Mouse (Mus musculus) midbrain, embryonic 14.5 days (tissue): Measurements from ENCODE around the gene Pola1. TPM values are rescaled to one million over a fixed set of nuclear protein-coding genes. Genes with fewer than 3 reads are reported as not detected.

Source experiments
- ATAC-seq: fragments of 200-750 bp; cut with Nextera tagmentation; 2 replicates; pipeline ENCODE4 v1.8.0; 2017; ENCODE audit warnings: moderate number of reproducible peaks, moderate library complexity; ENCODE audit not compliant: low FRiP score, low TSS enrichment
- DNase-seq: peaks from one replicate; pipeline ENCODE4 v3.0.0-alpha.2; 2015
- H3K27ac ChIP-seq: fragments of 300-500 bp; sonication (generic); replicated peaks from 2 replicates; pipeline ENCODE4 v1.5.1; 2014; ENCODE audit warnings: mild to moderate bottlenecking, low read depth, low read length, moderate library complexity
- H3K27me3 ChIP-seq: fragments of 300-500 bp; sonication (generic); 2 replicates; pipeline ENCODE4 v1.6.1; 2014; ENCODE audit warnings: low read length, control low read depth, mixed read lengths; ENCODE audit not compliant: control insufficient read depth, insufficient read depth
- H3K36me3 ChIP-seq: fragments of 300-500 bp; sonication (generic); 2 replicates; pipeline ENCODE4 v1.6.1; 2014; ENCODE audit warnings: low read length, control low read depth; ENCODE audit not compliant: control insufficient read depth, insufficient read depth
- H3K4me1 ChIP-seq: fragments of 300-500 bp; sonication (generic); 2 replicates; pipeline ENCODE4 v1.6.1; 2014; ENCODE audit warnings: mild to moderate bottlenecking, antibody characterized with exemption, low read length, control low read depth; ENCODE audit not compliant: control insufficient read depth, insufficient read depth
- H3K4me2 ChIP-seq: fragments of 300-500 bp; sonication (generic); 2 replicates; pipeline ENCODE4 v1.6.1; 2014; ENCODE audit warnings: mild to moderate bottlenecking, low read length, moderate library complexity
- H3K4me3 ChIP-seq: fragments of 300-500 bp; sonication (generic); replicated peaks from 2 replicates; pipeline ENCODE4 v1.5.1; 2014; ENCODE audit warnings: low read depth, low read length
- H3K9ac ChIP-seq: fragments of 300-500 bp; sonication (generic); replicated peaks from 2 replicates; pipeline ENCODE4 v1.6.1; 2014; ENCODE audit warnings: mild to moderate bottlenecking, low read length, moderate library complexity
- H3K9me3 ChIP-seq: fragments of 300-500 bp; sonication (generic); 2 replicates; pipeline ENCODE4 v1.6.1; 2016; ENCODE audit warnings: low read length, control low read depth, mixed read lengths; ENCODE audit not compliant: control insufficient read depth
- WGBS: fragments of 180-500 bp; shearing (Covaris S2); extraction: QIAGEN DNeasy Blood & Tissue Kit; methylation state at CpG from one replicate; pipeline ENCODE4 v1.1.7; 2014; 5-methylcytosine and 5-hydroxymethylcytosine counted together
- polyA plus RNA-seq: library from polyadenylated mRNA; unstranded; fragments of >200 nt; fragmentation: Nextera tagmentation; extraction: Ambion mirVana; gene quantifications from 2 replicates; pipeline ENCODE4 v1.2.1, GENCODE M21; 2014

Gene Pola1
- polyA plus RNA-seq, result 5.0 and 6.4 TPM in 2 replicates

DNA sequence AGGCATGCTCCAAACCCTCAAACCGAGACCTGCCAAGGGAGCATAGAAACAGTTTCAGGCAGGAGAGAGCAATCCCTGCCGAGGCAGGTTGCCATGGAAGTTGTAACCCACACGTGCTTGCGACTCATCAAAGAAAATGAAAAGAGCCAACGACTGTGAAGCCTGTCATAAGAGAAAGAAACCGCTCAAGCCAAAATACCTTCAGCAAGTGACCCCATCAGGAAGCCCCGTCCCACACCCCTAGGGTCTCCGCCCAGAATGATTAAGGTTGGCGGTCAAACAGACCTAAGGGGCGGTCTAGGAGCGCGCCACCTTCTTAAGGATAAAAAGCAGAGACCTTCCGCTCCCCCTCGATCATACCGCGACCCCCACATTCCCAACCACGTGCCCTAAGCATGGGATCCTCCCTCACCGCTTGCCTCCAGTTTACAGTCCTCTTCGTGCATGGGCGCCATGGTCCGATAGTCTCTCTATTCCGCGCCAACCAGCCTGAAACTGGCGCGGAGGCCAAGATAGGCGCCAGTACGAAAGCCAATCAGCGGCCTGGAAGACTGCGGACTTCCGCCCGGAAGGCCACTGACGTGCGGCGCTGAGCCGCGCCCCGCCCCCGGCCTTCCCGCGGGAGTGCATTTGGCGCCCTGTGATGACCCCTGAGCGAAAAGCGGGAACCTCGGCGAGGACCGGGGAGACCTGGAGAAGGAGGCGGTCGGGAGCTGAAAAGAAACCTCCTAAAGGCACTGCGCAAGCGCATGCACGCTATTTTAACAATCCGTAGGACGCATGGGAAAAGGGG, at the start of gene Pola1:
TSS of gene Pola1 (minus strand) at position 499 of the 793 bp plus-strand sequence.
- 20% methylated on average over 53 of the region's 53 CpGs for WGBS

DNA sequence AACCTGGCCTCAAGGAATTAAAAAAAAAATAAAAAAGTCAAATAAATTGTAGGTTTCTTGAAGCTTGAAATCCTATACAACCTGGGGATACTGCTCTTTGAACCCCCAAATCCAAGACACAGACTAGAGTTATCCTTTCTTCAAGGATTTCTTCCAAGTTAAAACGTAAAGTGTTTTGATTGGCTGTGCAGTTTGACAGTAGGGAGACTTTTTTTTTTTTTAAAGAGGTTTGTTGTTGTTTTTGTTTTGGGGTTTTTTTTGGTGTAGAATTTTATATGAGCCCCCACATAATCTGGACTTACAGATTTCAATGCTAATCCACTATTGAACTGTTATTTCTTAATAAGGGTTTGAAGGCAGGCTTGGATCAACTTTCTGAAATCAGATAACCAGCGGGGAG, 44.3 kb upstream of the Pola1 start:
- Histone ChIP-seq H3K27me3 (no peaks in the 10 kb centered on the region), H3K9me3 (no peaks in the 10 kb centered on the region), H3K9ac (peak overlapping the region; percentile 50; the same call in 1 of the 2 replicates), H3K27ac (peak overlapping the region; percentile 94), H3K4me2 (peak overlapping the region; percentile 53), H3K4me1 (0 out of 2 replicates have a peak, but pooled peaks cover 2% of the 10 kb centered on the region), H3K4me3 (peak overlapping the region; percentile 40), H3K36me3 (no peaks in the 10 kb centered on the region)
- DNase-seq (peak; percentile 4), ATAC-seq (no peak)
- WGBS, result 54% methylated on average over 2 of the region's 2 CpGs

More for the DNA sequence above, at the start of gene Pola1:
- Histone ChIP-seq H3K4me3 (peak within 1 kb of the TSS; percentile 48), H3K36me3 (no peaks in the 10 kb centered on the region), H3K27ac (peak within 1 kb of the TSS; percentile 20; the same call in 1 of the 2 replicates), H3K4me1 (no peaks in the 10 kb centered on the region), H3K27me3 (no peaks in the 10 kb centered on the region), H3K9me3 (no peaks in the 10 kb centered on the region), H3K4me2 (peak within 1 kb of the TSS; percentile 58), H3K9ac (peak within 1 kb of the TSS; percentile 45; the same call in 1 of the 2 replicates)
- DNase-seq (peak; percentile 88), ATAC-seq (peak; percentile 98)

GRCm38 (mm10) chrX:93674836-93675795, 43.2 kb upstream of the Pola1 start:
- H3K27ac ChIP-seq, result peak overlapping the region; percentile 94
- DNase-seq, result peak; percentile 85
- peak overlapping the region; percentile 53 for H3K4me2 ChIP-seq
- H3K9ac ChIP-seq, result peak overlapping the region; percentile 50
- peak; percentile 99 for ATAC-seq
- peak overlapping the region; percentile 40 for H3K4me3 ChIP-seq
- no peaks in the 10 kb centered on the region for H3K36me3 ChIP-seq
- WGBS, result 22% methylated on average over 19 of the region's 19 CpGs
- no peaks in the 10 kb centered on the region for H3K27me3 ChIP-seq
- 0 out of 2 replicates have a peak, but pooled peaks cover 2% of the 10 kb centered on the region for H3K4me1 ChIP-seq
- H3K9me3 ChIP-seq, result no peaks in the 10 kb centered on the region

DNA sequence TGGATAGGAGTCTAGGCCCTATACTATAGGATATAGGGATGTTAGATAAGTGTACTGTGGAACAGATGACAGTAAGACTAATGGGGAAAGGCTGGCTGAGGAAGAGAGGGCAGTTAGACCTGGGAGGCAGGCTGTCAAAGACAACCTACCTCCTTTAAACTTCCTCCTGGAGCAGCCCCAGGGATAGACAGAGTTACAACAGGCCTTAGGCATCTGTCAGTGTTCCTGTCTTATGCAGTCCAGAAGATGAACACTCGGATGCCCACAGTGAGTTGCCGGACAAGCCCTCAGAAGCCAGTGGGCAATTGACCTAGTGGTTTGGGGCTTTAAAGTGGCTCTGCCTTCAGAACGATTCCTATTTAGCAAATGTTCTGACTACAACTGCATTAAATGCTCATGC, 42.5 kb upstream of the Pola1 start:
- H3K27ac ChIP-seq, result peak overlapping the region; percentile 94
- no peaks in the 10 kb centered on the region for H3K36me3 ChIP-seq
- peak overlapping the region; percentile 40 for H3K4me3 ChIP-seq
- H3K27me3 ChIP-seq, result no peaks in the 10 kb centered on the region
- 0 out of 2 replicates have a peak, but pooled peaks cover 2% of the 10 kb centered on the region for H3K4me1 ChIP-seq
- no peaks in the 10 kb centered on the region for H3K9me3 ChIP-seq
- H3K9ac ChIP-seq, result no peak overlapping the region
- 40% methylated on average over 3 of the region's 3 CpGs for WGBS
- DNase-seq (no peak), ATAC-seq (0 out of 2 replicates have a peak, but pooled peaks have one; percentile 11)
- peak overlapping the region; percentile 53 for H3K4me2 ChIP-seq

GRCm38 (mm10) chrX:93664787-93665186, 32.8 kb upstream of the Pola1 start:
- Histone ChIP-seq H3K36me3 (no peaks in the 10 kb centered on the region), H3K9me3 (no peaks in the 10 kb centered on the region), H3K4me3 (no peak overlapping the region), H3K27ac (no peak overlapping the region), H3K9ac (no peak overlapping the region), H3K4me2 (no peak overlapping the region), H3K4me1 (no peaks in the 10 kb centered on the region), H3K27me3 (no peaks in the 10 kb centered on the region)
- DNase-seq, result no peak
- ATAC-seq, result no peak
- 81% methylated on average over 4 of the region's 4 CpGs for WGBS

GRCm38 (mm10) chrX:93663919-93664586, 32.1 kb upstream of the Pola1 start:
- 89% methylated on average over 5 of the region's 5 CpGs for WGBS
- no peaks in the 10 kb centered on the region for H3K4me1 ChIP-seq
- H3K4me2 ChIP-seq, result no peak overlapping the region
- no peak overlapping the region for H3K27ac ChIP-seq
- no peaks in the 10 kb centered on the region for H3K27me3 ChIP-seq
- DNase-seq (no peak), ATAC-seq (no peak)
- H3K36me3 ChIP-seq, result no peaks in the 10 kb centered on the region
- no peak overlapping the region for H3K4me3 ChIP-seq
- H3K9me3 ChIP-seq, result no peaks in the 10 kb centered on the region
- no peak overlapping the region for H3K9ac ChIP-seq

- no peak overlapping the region for H3K4me2 ChIP-seq
- H3K9ac ChIP-seq, result no peak overlapping the region
- ATAC-seq, result no peak
- no peak overlapping the region for H3K4me3 ChIP-seq
- H3K27ac ChIP-seq, result no peak overlapping the region
- no peaks in the 10 kb centered on the region for H3K36me3 ChIP-seq
- no peak for DNase-seq
- H3K27me3 ChIP-seq, result no peaks in the 10 kb centered on the region
- no peaks in the 10 kb centered on the region for H3K9me3 ChIP-seq
- H3K4me1 ChIP-seq, result no peaks in the 10 kb centered on the region
- WGBS, result 72% methylated on average over 5 of the region's 5 CpGs
Measured at GRCm38 (mm10) chrX:93655153-93655552, 23.2 kb upstream of the Pola1 start.
